Mouse (Mus musculus): Measurements from ENCODE around the gene Vps50. TPM values are rescaled to one million over a fixed set of nuclear protein-coding genes. Genes with fewer than 3 reads are reported as not detected.

Vps50 gene
- polyA plus RNA-seq, 1 experiment from 2014 or later: 24.8 TPM

- ATAC-seq (ENCODE audit: low read depth) (peak; percentile 32; the same call in 1 of the 2 replicates), DNase-seq (ENCODE audit: low spot score) (peak; percentile 75)
- no peaks in the 10 kb centered on the region for H3K36me3 ChIP-seq (ENCODE audit: control insufficient read depth, insufficient read depth, low read length)
- no peak overlapping the region for H3K27ac ChIP-seq (replicated peaks; ENCODE audit: low read depth, low read length)
- 10% methylated on average over 2 of the region's 2 CpGs for WGBS
- no peaks in the 10 kb centered on the region for H3K27me3 ChIP-seq (replicated peaks; ENCODE audit: control insufficient read depth, insufficient read depth, low read length)
- H3K4me2 ChIP-seq (ENCODE audit: low read depth, low read length): no peak overlapping the region
- H3K4me3 ChIP-seq (ENCODE audit: low read depth, low read length): no peak overlapping the region
- no peak overlapping the region for H3K9ac ChIP-seq (ENCODE audit: low read depth, low read length)
- no peaks in the 10 kb centered on the region for H3K9me3 ChIP-seq (ENCODE audit: control insufficient read depth, low read length)
- H3K4me1 ChIP-seq (ENCODE audit: control insufficient read depth, insufficient read depth, low read length): no peaks in the 10 kb centered on the region
Measured at GRCm38 (mm10) chr6:3509782-3510181, 11.6 kb downstream of the Vps50 start.

GRCm38 (mm10) chr6:3511116-3511515 lies 12.9 kb downstream of the Vps50 start:
- H3K4me1 ChIP-seq (ENCODE audit: control insufficient read depth, insufficient read depth, low read length): no peaks in the 10 kb centered on the region
- WGBS: 87% methylated on average over 10 of the region's 10 CpGs
- ATAC-seq (ENCODE audit: low read depth): no peak
- no peaks in the 10 kb centered on the region for H3K36me3 ChIP-seq (ENCODE audit: control insufficient read depth, insufficient read depth, low read length)
- no peak overlapping the region for H3K27ac ChIP-seq (replicated peaks; ENCODE audit: low read depth, low read length)
- no peak overlapping the region for H3K9ac ChIP-seq (ENCODE audit: low read depth, low read length)
- H3K4me3 ChIP-seq (ENCODE audit: low read depth, low read length): no peak overlapping the region
- H3K9me3 ChIP-seq (ENCODE audit: control insufficient read depth, low read length): no peaks in the 10 kb centered on the region
- H3K4me2 ChIP-seq (ENCODE audit: low read depth, low read length): no peak overlapping the region
- no peaks in the 10 kb centered on the region for H3K27me3 ChIP-seq (replicated peaks; ENCODE audit: control insufficient read depth, insufficient read depth, low read length)
- no peak for DNase-seq (ENCODE audit: low spot score)

- ATAC-seq (ENCODE audit: low read depth) (no peak), DNase-seq (ENCODE audit: low spot score) (no peak)
- H3K9ac ChIP-seq (ENCODE audit: low read depth, low read length): no peak overlapping the region
- no peak overlapping the region for H3K27ac ChIP-seq (replicated peaks; ENCODE audit: low read depth, low read length)
- H3K4me1 ChIP-seq (ENCODE audit: control insufficient read depth, insufficient read depth, low read length): no peaks in the 10 kb centered on the region
- no peaks in the 10 kb centered on the region for H3K9me3 ChIP-seq (ENCODE audit: control insufficient read depth, low read length)
- H3K27me3 ChIP-seq (replicated peaks; ENCODE audit: control insufficient read depth, insufficient read depth, low read length): no peaks in the 10 kb centered on the region
- no peaks in the 10 kb centered on the region for H3K36me3 ChIP-seq (ENCODE audit: control insufficient read depth, insufficient read depth, low read length)
- no peak overlapping the region for H3K4me2 ChIP-seq (ENCODE audit: low read depth, low read length)
- H3K4me3 ChIP-seq (ENCODE audit: low read depth, low read length): no peak overlapping the region
- 56% methylated on average over 11 of the region's 11 CpGs for WGBS
Measured at GRCm38 (mm10) chr6:3511612-3512011, 13.4 kb downstream of the Vps50 start.

- H3K9ac ChIP-seq (ENCODE audit: low read depth, low read length): no peak overlapping the region
- ATAC-seq (ENCODE audit: low read depth): peak; percentile 60; the same call in 1 of the 2 replicates
- H3K9me3 ChIP-seq (ENCODE audit: control insufficient read depth, low read length): no peaks in the 10 kb centered on the region
- no peaks in the 10 kb centered on the region for H3K27me3 ChIP-seq (replicated peaks; ENCODE audit: control insufficient read depth, insufficient read depth, low read length)
- H3K4me2 ChIP-seq (ENCODE audit: low read depth, low read length): no peak overlapping the region
- DNase-seq (ENCODE audit: low spot score): peak; percentile 14
- H3K4me3 ChIP-seq (ENCODE audit: low read depth, low read length): no peak overlapping the region
- no peaks in the 10 kb centered on the region for H3K4me1 ChIP-seq (ENCODE audit: control insufficient read depth, insufficient read depth, low read length)
- 58% methylated on average over 3 of the region's 3 CpGs for WGBS
- H3K27ac ChIP-seq (replicated peaks; ENCODE audit: low read depth, low read length): no peak overlapping the region
- no peaks in the 10 kb centered on the region for H3K36me3 ChIP-seq (ENCODE audit: control insufficient read depth, insufficient read depth, low read length)
Measured at GRCm38 (mm10) chr6:3512611-3513010, 14.4 kb downstream of the Vps50 start.

GRCm38 (mm10) chr6:3528198-3528597 lies 30.0 kb downstream of the Vps50 start:
- no peaks in the 10 kb centered on the region for H3K27me3 ChIP-seq (replicated peaks; ENCODE audit: control insufficient read depth, insufficient read depth, low read length)
- ATAC-seq (ENCODE audit: low read depth) (no peak), DNase-seq (ENCODE audit: low spot score) (no peak)
- no peak overlapping the region for H3K4me3 ChIP-seq (ENCODE audit: low read depth, low read length)
- no peaks in the 10 kb centered on the region for H3K9me3 ChIP-seq (ENCODE audit: control insufficient read depth, low read length)
- no peak overlapping the region for H3K4me2 ChIP-seq (ENCODE audit: low read depth, low read length)
- H3K27ac ChIP-seq (replicated peaks; ENCODE audit: low read depth, low read length): no peak overlapping the region
- no peaks in the 10 kb centered on the region for H3K36me3 ChIP-seq (ENCODE audit: control insufficient read depth, insufficient read depth, low read length)
- H3K9ac ChIP-seq (ENCODE audit: low read depth, low read length): no peak overlapping the region
- WGBS: 88% methylated on average over 4 of the region's 4 CpGs
- H3K4me1 ChIP-seq (ENCODE audit: control insufficient read depth, insufficient read depth, low read length): no peaks in the 10 kb centered on the region

GRCm38 (mm10) chr6:3531445-3531844 lies 33.3 kb downstream of the Vps50 start:
- no peak for DNase-seq (ENCODE audit: low spot score)
- Histone ChIP-seq H3K4me2 (ENCODE audit: low read depth, low read length) (no peak overlapping the region), H3K27me3 (replicated peaks; ENCODE audit: control insufficient read depth, insufficient read depth, low read length) (no peaks in the 10 kb centered on the region), H3K9me3 (ENCODE audit: control insufficient read depth, low read length) (no peaks in the 10 kb centered on the region), H3K27ac (replicated peaks; ENCODE audit: low read depth, low read length) (no peak overlapping the region), H3K36me3 (ENCODE audit: control insufficient read depth, insufficient read depth, low read length) (no peaks in the 10 kb centered on the region; the same call in 1 of the 2 replicates), H3K9ac (ENCODE audit: low read depth, low read length) (no peak overlapping the region), H3K4me1 (ENCODE audit: control insufficient read depth, insufficient read depth, low read length) (no peaks in the 10 kb centered on the region), H3K4me3 (ENCODE audit: low read depth, low read length) (no peak overlapping the region)
- WGBS: 70% methylated on average over 5 of the region's 5 CpGs
- no peak for ATAC-seq (ENCODE audit: low read depth)

- Histone ChIP-seq H3K9me3 (ENCODE audit: control insufficient read depth, low read length) (no peaks in the 10 kb centered on the region), H3K4me1 (ENCODE audit: control insufficient read depth, insufficient read depth, low read length) (no peaks in the 10 kb centered on the region), H3K9ac (ENCODE audit: low read depth, low read length) (no peak overlapping the region), H3K36me3 (ENCODE audit: control insufficient read depth, insufficient read depth, low read length) (no peaks in the 10 kb centered on the region; the same call in 1 of the 2 replicates), H3K4me3 (ENCODE audit: low read depth, low read length) (no peak overlapping the region), H3K4me2 (ENCODE audit: low read depth, low read length) (no peak overlapping the region), H3K27ac (replicated peaks; ENCODE audit: low read depth, low read length) (no peak overlapping the region), H3K27me3 (replicated peaks; ENCODE audit: control insufficient read depth, insufficient read depth, low read length) (no peaks in the 10 kb centered on the region)
- DNase-seq (ENCODE audit: low spot score): no peak
- WGBS: 74% methylated on average over 1 of the region's 1 CpGs
- ATAC-seq (ENCODE audit: low read depth): no peak
Measured at GRCm38 (mm10) chr6:3536048-3536447, 37.9 kb downstream of the Vps50 start.

- Histone ChIP-seq H3K36me3 (ENCODE audit: control insufficient read depth, insufficient read depth, low read length) (no peaks in the 10 kb centered on the region), H3K9me3 (ENCODE audit: control insufficient read depth, low read length) (no peaks in the 10 kb centered on the region), H3K9ac (ENCODE audit: low read depth, low read length) (no peak overlapping the region), H3K4me1 (ENCODE audit: control insufficient read depth, insufficient read depth, low read length) (no peaks in the 10 kb centered on the region), H3K27ac (replicated peaks; ENCODE audit: low read depth, low read length) (no peak overlapping the region), H3K4me3 (ENCODE audit: low read depth, low read length) (no peak overlapping the region), H3K27me3 (replicated peaks; ENCODE audit: control insufficient read depth, insufficient read depth, low read length) (no peaks in the 10 kb centered on the region), H3K4me2 (ENCODE audit: low read depth, low read length) (no peak overlapping the region)
- ATAC-seq (ENCODE audit: low read depth) (no peak), DNase-seq (ENCODE audit: low spot score) (no peak)
- WGBS: 87% methylated on average over 2 of the region's 2 CpGs
Measured at GRCm38 (mm10) chr6:3539470-3539869, 41.3 kb downstream of the Vps50 start.

GRCm38 (mm10) chr6:3543862-3544261 lies 45.7 kb downstream of the Vps50 start:
- H3K4me2 ChIP-seq (ENCODE audit: low read depth, low read length): no peak overlapping the region
- no peak overlapping the region for H3K9ac ChIP-seq (ENCODE audit: low read depth, low read length)
- no peak overlapping the region for H3K27ac ChIP-seq (replicated peaks; ENCODE audit: low read depth, low read length)
- H3K36me3 ChIP-seq (ENCODE audit: control insufficient read depth, insufficient read depth, low read length): 0 out of 2 replicates have a peak, but pooled peaks cover 7% of the 10 kb centered on the region
- H3K4me3 ChIP-seq (ENCODE audit: low read depth, low read length): no peak overlapping the region
- no peak for ATAC-seq (ENCODE audit: low read depth)
- H3K9me3 ChIP-seq (ENCODE audit: control insufficient read depth, low read length): no peaks in the 10 kb centered on the region
- DNase-seq (ENCODE audit: low spot score): no peak
- 79% methylated on average over 4 of the region's 4 CpGs for WGBS
- H3K27me3 ChIP-seq (replicated peaks; ENCODE audit: control insufficient read depth, insufficient read depth, low read length): no peaks in the 10 kb centered on the region
- H3K4me1 ChIP-seq (ENCODE audit: control insufficient read depth, insufficient read depth, low read length): no peaks in the 10 kb centered on the region

All from embryonic facial prominence, embryonic 14.5 days (tissue).